Mouse (Mus musculus) ES-Bruce4 (cell line): ENCODE measurements around the gene Snrnp27.

ENCODE experiments used
- CTCF ChIP-seq: IDR thresholded peaks from one replicate; pipeline ENCODE4 v1.8.1; 2011; ENCODE audit warnings: low read depth, low read length
- EP300 ChIP-seq: IDR thresholded peaks from 2 replicates; pipeline ENCODE4 v1.6.1; 2011; ENCODE audit warnings: low read depth, low read length; ENCODE audit not compliant: insufficient read depth
- POLR2A ChIP-seq: IDR thresholded peaks from one replicate; pipeline ENCODE4 v1.8.1; 2011; ENCODE audit warnings: low read length; ENCODE audit not compliant: insufficient read depth

- TF ChIP-seq POLR2A, result no peak
- no peak for TF ChIP-seq CTCF
- no peak for TF ChIP-seq EP300
Measured at GRCm38 (mm10) chr6:86658501-86658900, 25.8 kb downstream of the Snrnp27 start.
